10 mouse cellular contexts compared by ENCODE assay signal in genomic region chr1:179588230-179588629, GRCm38 (mm10). TPM values are rescaled to one million over a fixed set of nuclear protein-coding genes. Genes with fewer than 3 reads are reported as not detected.
DNase-seq lines count a peak whose midpoint lies in the region; ATAC-seq and TF ChIP-seq lines count a peak whose summit lies in the region.
"Had no signal": no experiment of that assay in that cellular context is flagged by ENCODE, and none has a peak within 500 bp of the region (broad histone marks: within the 10 kb centered on the region; RNA-seq: fewer than 3 reads in every experiment).

No protein-coding gene starts in this region.

- H3K4me1 ChIP-seq in liver, adult 2 months (ENCODE audit: control insufficient read depth, insufficient read depth, low read length), result peaks cover 13% of the 10 kb centered on the region
- peaks cover 33% of the 10 kb centered on the region for H3K4me1 ChIP-seq in liver, embryonic 12.5 days
- H3K4me1 ChIP-seq in cortical plate, adult 2 months (ENCODE audit: control insufficient read depth, insufficient read depth, low read length), result peaks cover 9% of the 10 kb centered on the region; the same call in 1 of the 2 replicates

- H3K27me3 ChIP-seq in liver, adult 2 months (ENCODE audit: control insufficient read depth, insufficient read depth, low read length), result no peaks in the 10 kb centered on the region
- no peaks in the 10 kb centered on the region for H3K27me3 ChIP-seq in liver, embryonic 12.5 days (replicated peaks)
- H3K27me3 ChIP-seq in myocyte (ENCODE audit: control insufficient read depth, insufficient read depth, insufficient read length), result no peaks in the 10 kb centered on the region

- TF ChIP-seq CTCF in gastrocnemius, adult 2 months (IDR thresholded peaks at IDR 0.05), result no peak
- TF ChIP-seq CTCF in liver, adult 2 months (IDR thresholded peaks at IDR 0.05; ENCODE audit: low read depth, low read length), result no peak
- TF ChIP-seq CTCF in cortical plate, adult 2 months (IDR thresholded peaks at IDR 0.05; ENCODE audit: extremely low read depth, insufficient read depth, low read length), result no peak

- H3K9ac ChIP-seq in liver, adult 2 months (ENCODE audit: low read depth, low read length), result no peak overlapping the region
- H3K9ac ChIP-seq in liver, embryonic 12.5 days, result no peak overlapping the region

- H3K36me3 ChIP-seq in liver, adult 2 months (ENCODE audit: control insufficient read depth, insufficient read depth, low read length), result no peaks in the 10 kb centered on the region
- peaks cover 8% of the 10 kb centered on the region for H3K36me3 ChIP-seq in liver, embryonic 12.5 days
- H3K36me3 ChIP-seq in myocyte (ENCODE audit: control insufficient read depth, insufficient read depth), result no peaks in the 10 kb centered on the region

- peak overlapping the region; percentile 51 for H3K4me3 ChIP-seq in gastrocnemius, adult 2 months
- H3K4me3 ChIP-seq in liver, adult 2 months (ENCODE audit: insufficient read depth, low read depth, low read length), result no peak overlapping the region
- no peak overlapping the region for H3K4me3 ChIP-seq in liver, embryonic 12.5 days
- H3K4me3 ChIP-seq in cortical plate, adult 2 months (ENCODE audit: insufficient read depth, low read length), result no peak overlapping the region
- no peak overlapping the region for H3K4me3 ChIP-seq in myocyte

- no peaks in the 10 kb centered on the region for H3K9me3 ChIP-seq in liver, embryonic 12.5 days (replicated peaks)

- ATAC-seq in liver, embryonic 12.5 days, result no peak
- ATAC-seq: intestine, embryonic 16.5 days had no signal

- no peak for TF ChIP-seq POLR2A in liver, adult 2 months (IDR thresholded peaks at IDR 0.05; ENCODE audit: extremely low read depth, insufficient read depth, low read length)
- no peak for TF ChIP-seq POLR2A in cortical plate, adult 2 months (IDR thresholded peaks at IDR 0.05; ENCODE audit: extremely low read depth, insufficient read depth, low read length)
- no peak for TF ChIP-seq POLR2A in myocyte (IDR thresholded peaks at IDR 0.05; ENCODE audit: insufficient read length, low read depth)

- H3ac ChIP-seq in myocyte (ENCODE audit: control insufficient read depth, insufficient read length), result no peak overlapping the region

- H3K4me2 ChIP-seq in liver, embryonic 12.5 days, result no peak overlapping the region
- peak overlapping the region; percentile 44 for H3K4me2 ChIP-seq in myocyte (ENCODE audit: low read depth)

- 59% methylated on average over 4 of the region's 4 CpGs for WGBS in liver, adult 2 months
- WGBS in liver, embryonic 12.5 days (ENCODE audit: insufficient replicate concordance), result 82% methylated on average over 4 of the region's 4 CpGs

- intact Hi-C loops in gastrocnemius, adult 2 months (cut with DNase I), result loop anchor here (5.0 kb wide), 1 partner anchor 36 kb away; no protein-coding TSS in a partner anchor

- peak; percentile 65 for DNase-seq in gastrocnemius, adult 2 months
- DNase-seq in gastrocnemius, postnatal 4 days (ENCODE audit: low spot score in 2 of 2), result no peak
- DNase-seq in liver, adult 2 months (ENCODE audit: extremely low read depth, low read depth, low spot score), result peak; percentile 45
- DNase-seq in lung, postnatal 14 days, result no peak
- DNase-seq in kidney, adult 18-20 months, result no peak
- DNase-seq: liver had no signal

- H3K27ac ChIP-seq in gastrocnemius, adult 2 months, result peak overlapping the region; percentile 87
- H3K27ac ChIP-seq in liver, adult 2 months (replicated peaks; ENCODE audit: insufficient read depth, low read depth, low read length), result peak overlapping the region; percentile 0; the same call in 1 of the 2 replicates
- no peak overlapping the region for H3K27ac ChIP-seq in liver, embryonic 12.5 days
- peak overlapping the region; percentile 29; the same call in 1 of the 2 replicates for H3K27ac ChIP-seq in cortical plate, adult 2 months (ENCODE audit: insufficient read depth, low read length)

- peaks cover 11% of the 10 kb centered on the region; the same call in 1 of the 2 replicates for H3K79me2 ChIP-seq in liver, adult 2 months (ENCODE audit: control insufficient read depth, insufficient read depth, low read length)
- H3K79me2 ChIP-seq in myocyte (ENCODE audit: control insufficient read depth, insufficient read depth), result no peaks in the 10 kb centered on the region

TF ChIP-seq in myocyte, 11 proteins besides CTCF, POLR2A, EP300 and RAD21:
- TF ChIP-seq MYOG (IDR thresholded peaks at IDR 0.05; ENCODE audit: control insufficient read depth in 1 of 3, insufficient read depth in 1 of 3, insufficient read length in 2 of 3, low read depth in 2 of 3) (peak in 1 of 3 experiments; percentile 50), MYOD1 (IDR thresholded peaks at IDR 0.05; ENCODE audit: control insufficient read depth in 1 of 3, insufficient read length in 2 of 3, low read depth in 2 of 3) (peak in 1 of 3 experiments; percentile 48), TCF12 (IDR thresholded peaks at IDR 0.05; ENCODE audit: insufficient read depth, poor library complexity, severe bottlenecking) (no peak)

RNA-seq across cellular contexts. Expression of gene Cnst, which starts 42.1 kb away (rescaled TPM):
- total RNA-seq in gastrocnemius, adult 2 months (2021), result 10 to 100 TPM; 34.7 to 40.0 TPM
- total RNA-seq in gastrocnemius, postnatal 4 days (2021), result 10 to 100 TPM; 33.5 to 36.4 TPM
- total RNA-seq in liver, adult 2 months (2014; rRNA removed), result 14.9 and 15.3 TPM in 2 replicates
- 3.9 and 4.6 TPM in 2 replicates for polyA plus RNA-seq in liver, adult 2 months (2012; rRNA removed)
- 17.8 and 18.7 TPM in 2 replicates for polyA plus RNA-seq in liver, embryonic 12.5 days (2016; fragmentation: Nextera tagmentation; extraction: Ambion mirVana)
- polyA plus RNA-seq in cortical plate, adult 2 months (2012; rRNA removed), result 21.8 and 25.8 TPM in 2 replicates
- 14.0 TPM for polyA plus RNA-seq in myocyte (2012; fragmentation: generic; extraction: Trizol)

RNA-seq across cellular contexts. Expression of gene Tfb2m, which starts 42.2 kb away (rescaled TPM):
- 10 to 100 TPM; 39.8 to 41.5 TPM for total RNA-seq in gastrocnemius, adult 2 months (2021)
- 10 to 100 TPM; 16.1 to 19.5 TPM for total RNA-seq in gastrocnemius, postnatal 4 days (2021)
- 21.7 and 22.2 TPM in 2 replicates for total RNA-seq in liver, adult 2 months (2014; rRNA removed)
- 8.2 and 9.2 TPM in 2 replicates for polyA plus RNA-seq in liver, adult 2 months (2012; rRNA removed)
- 13.2 and 17.7 TPM in 2 replicates for polyA plus RNA-seq in liver, embryonic 12.5 days (2016; fragmentation: Nextera tagmentation; extraction: Ambion mirVana)
- 20.6 and 21.7 TPM in 2 replicates for polyA plus RNA-seq in cortical plate, adult 2 months (2012; rRNA removed)
- 14.2 TPM for polyA plus RNA-seq in myocyte (2012; fragmentation: generic; extraction: Trizol)

Comparison
In these comparisons a context has a peak if more than half of its experiments do, and no peak if none do; other contexts are left out.
1. DNase-seq: peak in gastrocnemius, adult 2 months (single experiment) and liver, adult 2 months (single experiment); none in gastrocnemius, postnatal 4 days (0 of 2), lung, postnatal 14 days (single experiment) and kidney, adult 18-20 months (single experiment).